Mouse (Mus musculus): Measurements from ENCODE around the gene Gm45713.
A peak's percentile ranks its signal among the peaks of the same experiment; 100 is the strongest.
"Not testable (repeated sequence)": the region's sequence is repeated elsewhere in the genome, so short reads cannot be mapped to it uniquely, and the experiment has no call there.

Gm45713 gene

GRCm38 (mm10) chr7:45123186-45123570 lies 12.9 kb downstream of the Gm45713 start:
- no peak for DNase-seq (ENCODE audit: low spot score)

DNA sequence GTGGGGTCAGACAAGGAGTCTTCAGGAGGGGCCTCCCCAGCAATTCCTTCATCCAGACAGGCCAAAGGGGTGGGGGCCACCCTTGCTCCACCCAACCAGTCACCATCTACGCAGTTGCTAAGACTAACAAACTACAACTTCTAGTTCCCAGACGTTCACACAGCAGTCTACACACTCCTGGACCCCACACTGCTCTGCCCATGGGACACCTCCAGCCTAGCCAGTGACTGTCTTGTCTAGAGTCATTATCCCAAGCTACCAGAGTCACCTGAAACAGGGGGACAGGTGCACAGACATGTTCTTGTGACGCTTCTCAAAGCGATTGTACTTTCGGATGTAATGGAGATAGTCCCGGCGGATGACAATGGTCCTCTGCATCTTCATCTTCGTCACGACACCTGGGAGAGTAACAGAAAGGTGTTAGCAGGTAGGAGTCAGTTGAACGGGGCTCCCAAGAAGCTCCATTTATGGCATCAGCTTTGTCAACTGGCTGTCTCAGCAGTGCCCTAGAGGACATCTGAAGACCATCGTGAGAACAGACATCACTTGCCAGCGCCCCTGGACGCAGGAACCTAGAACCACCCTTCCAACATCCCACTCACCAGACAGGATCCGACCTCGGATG lies 13.4 kb downstream of the Gm45713 start:
- no peak for DNase-seq (ENCODE audit: low spot score)

DNA sequence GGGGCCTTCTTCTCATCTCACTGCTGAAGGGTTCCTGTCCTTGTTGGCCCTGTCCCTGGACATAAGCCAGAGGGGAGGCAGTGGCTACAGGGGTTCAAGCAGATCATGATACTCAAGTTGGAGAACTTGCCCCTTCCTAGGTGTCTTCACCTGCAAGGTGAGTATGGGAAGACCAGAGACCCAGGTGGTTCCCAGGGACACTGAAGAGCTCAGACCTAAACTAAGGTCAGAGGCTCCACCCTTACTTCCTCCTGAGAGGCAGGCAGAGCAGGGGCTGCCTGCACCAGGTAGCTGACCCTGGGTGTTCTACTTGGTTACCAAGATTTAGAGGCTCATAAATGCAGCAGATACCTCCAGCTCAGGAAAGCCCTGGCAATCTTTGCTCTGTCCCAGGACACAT lies 14.1 kb downstream of the Gm45713 start:
- DNase-seq (ENCODE audit: low spot score): no peak

DNA sequence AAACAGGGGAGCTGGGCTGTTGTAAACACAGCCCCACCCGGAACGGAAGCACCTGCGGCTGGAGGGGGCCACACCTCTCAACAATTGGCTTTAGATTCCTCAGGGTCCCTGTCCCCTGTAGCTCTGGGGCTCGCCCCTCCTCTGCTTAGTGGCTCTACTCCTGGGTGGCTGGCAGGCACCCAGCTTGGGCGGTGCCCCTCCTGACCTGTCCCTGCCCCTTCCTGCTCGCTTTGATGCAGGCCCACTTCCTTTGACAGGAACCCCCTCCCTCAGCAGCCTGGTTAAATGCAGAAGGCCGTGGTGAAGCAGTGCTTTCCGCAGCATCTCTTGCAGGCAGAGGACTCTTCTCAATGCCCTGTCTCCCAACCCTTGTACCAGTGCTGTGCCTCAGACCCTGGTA lies 14.6 kb downstream of the Gm45713 start:
- peak; percentile 64 for DNase-seq (ENCODE audit: low spot score)

GRCm38 (mm10) chr7:45119780-45120709 lies 16.0 kb downstream of the Gm45713 start:
- no peak for DNase-seq (ENCODE audit: low spot score)

DNA sequence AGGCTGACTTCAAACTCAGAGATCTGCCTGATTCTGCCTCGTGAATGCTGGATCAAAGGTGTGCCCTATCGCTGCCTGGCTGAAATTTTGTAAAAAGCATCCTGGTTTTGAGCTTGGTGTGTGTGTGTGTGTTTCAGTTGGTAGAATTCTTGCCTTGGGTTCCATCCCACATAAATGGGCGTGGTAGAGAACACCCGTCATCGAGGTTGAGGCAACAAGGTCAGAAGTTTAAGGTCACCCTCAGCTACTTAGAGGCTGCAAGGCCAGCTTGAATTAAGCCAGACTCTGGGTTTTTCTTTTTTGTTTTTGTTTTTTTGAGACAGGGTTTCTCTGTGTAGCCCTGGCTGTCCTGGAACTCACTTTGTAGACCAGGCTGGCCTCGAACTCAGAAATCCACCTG lies 17.7 kb downstream of the Gm45713 start:
- DNase-seq (ENCODE audit: low spot score): no peak

- no peak for DNase-seq (ENCODE audit: low spot score)
These were observed 18.5 kb downstream of the Gm45713 start for GRCm38 (mm10) chr7:45117566-45117965.

DNA sequence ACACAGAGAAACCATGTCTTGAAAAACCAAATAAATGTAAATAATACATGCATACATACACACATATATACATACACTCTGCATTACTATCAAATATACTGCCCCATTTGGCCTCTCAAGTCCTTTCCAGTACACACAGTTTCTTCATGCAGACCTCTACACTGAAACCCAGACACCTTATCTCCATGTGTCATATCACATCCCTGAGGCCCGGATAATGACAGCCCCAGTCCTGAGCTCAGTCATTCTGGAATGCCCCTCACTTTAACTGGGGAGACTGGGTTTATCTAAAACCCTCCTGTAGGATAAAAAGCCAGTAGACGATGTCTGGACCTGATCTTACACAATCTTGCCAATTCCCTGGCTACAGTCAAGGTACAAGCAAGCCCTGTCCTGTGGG lies 22.6 kb downstream of the Gm45713 start:
- DNase-seq (ENCODE audit: low spot score): no peak

DNA sequence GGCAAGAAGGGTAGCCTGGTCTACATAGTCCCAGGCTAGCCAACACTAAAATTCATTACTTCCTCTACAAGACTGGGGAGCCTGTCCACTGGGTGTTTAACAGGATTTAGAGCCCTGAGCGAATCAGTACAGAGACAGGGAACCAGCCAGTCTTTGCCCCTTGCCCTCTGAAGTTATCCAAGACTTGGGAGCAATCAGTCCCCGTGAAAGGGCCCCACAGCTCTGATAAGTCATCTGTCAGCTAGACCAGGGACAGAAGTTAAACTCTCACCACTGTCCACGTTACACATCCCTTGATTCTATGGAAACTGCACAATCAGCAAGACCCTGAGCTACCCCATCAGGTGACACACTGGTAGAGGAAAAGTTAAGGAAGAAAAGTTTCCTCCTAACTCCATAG lies 23.5 kb downstream of the Gm45713 start:
- no peak for DNase-seq (ENCODE audit: low spot score)

DNA sequence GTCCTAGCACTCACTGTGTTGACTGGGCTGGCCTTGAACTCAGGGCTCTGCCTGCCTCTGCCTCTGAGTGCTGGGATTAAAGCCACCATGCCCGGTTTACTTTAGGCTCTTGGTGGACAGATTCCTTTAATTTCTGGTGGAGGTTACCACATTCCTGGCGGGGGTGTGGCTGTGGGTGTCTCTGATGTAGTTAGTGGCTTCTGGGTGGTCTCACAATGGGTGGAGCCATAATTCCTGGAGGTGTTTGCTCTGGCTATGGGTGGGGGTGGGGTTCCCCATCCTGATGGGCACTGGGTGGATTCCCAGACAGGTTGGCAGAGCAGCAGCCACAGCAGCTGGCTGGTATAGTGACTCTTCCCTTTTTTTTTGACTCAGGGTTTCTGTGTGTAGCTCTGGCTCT lies 24.1 kb downstream of the Gm45713 start:
- no peak for DNase-seq (ENCODE audit: low spot score)

GRCm38 (mm10) chr7:45110089-45110488 lies 25.9 kb downstream of the Gm45713 start:
- DNase-seq (ENCODE audit: low spot score): not testable (repeated sequence)

DNA sequence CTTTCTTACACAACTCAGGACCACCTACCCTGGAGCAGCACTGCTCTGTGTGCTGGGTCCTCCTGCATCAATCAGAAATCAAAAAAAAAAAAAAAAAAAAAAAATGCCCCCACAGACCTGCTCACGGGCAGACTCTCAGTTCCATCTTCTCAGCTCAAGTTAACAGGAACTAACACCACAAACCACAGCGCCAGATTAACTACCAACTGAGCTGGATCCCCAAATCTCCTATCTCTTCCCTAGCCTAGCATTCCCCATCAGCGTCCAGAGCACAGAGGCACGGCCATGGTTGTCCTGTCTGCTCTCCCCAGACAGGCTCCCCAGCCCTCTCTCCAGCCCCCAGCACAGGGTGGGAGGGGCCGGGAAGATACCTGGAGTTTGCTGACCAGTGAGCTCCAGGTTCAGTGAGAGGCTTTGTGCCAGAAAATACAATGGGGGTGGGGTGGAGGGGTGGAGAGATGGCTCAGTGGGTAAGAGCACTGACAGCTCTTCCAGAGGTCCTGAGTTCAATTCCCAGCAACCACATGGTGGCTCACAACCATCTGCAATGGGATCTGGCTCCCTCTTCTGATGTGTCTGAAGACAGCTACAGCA lies 28.9 kb downstream of the Gm45713 start:
- no peak for DNase-seq (ENCODE audit: low spot score)

GRCm38 (mm10) chr7:45106441-45106840 lies 29.6 kb downstream of the Gm45713 start:
- DNase-seq (ENCODE audit: low spot score): no peak

DNA sequence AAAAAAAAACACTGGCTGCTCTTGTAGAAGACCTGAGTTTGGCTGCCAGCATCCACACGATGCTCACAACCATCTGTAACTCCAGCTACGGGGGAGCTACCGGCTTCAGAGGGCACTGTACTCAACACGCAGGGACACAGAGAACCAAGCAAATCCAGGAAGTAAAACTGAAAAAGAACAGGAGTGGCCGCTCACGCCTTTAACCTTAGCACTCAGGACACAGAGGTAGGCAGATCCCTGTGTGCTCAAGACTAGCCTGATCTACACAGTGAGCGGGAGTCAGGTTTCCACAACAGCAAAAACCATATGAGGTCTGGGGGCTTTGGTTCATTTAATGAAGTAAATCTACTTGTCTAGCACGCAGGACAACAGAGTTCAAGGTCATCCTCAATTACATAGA lies 30.5 kb downstream of the Gm45713 start:
- DNase-seq (ENCODE audit: low spot score): no peak

- DNase-seq (ENCODE audit: low spot score): no peak
These were observed 31.1 kb downstream of the Gm45713 start for GRCm38 (mm10) chr7:45104941-45105340.

GRCm38 (mm10) chr7:45103652-45104180 lies 32.3 kb downstream of the Gm45713 start, which contains the start of gene Fcgrt:
Gene Fcgrt, minus strand, starts transcription at chr7:45103851.
- DNase-seq (ENCODE audit: low spot score): no peak

GRCm38 (mm10) chr7:45102940-45103585 lies 33.0 kb downstream of the Gm45713 start:
- no peak for DNase-seq (ENCODE audit: low spot score)

GRCm38 (mm10) chr7:45102441-45102840 lies 33.6 kb downstream of the Gm45713 start:
- no peak for DNase-seq (ENCODE audit: low spot score)

DNA sequence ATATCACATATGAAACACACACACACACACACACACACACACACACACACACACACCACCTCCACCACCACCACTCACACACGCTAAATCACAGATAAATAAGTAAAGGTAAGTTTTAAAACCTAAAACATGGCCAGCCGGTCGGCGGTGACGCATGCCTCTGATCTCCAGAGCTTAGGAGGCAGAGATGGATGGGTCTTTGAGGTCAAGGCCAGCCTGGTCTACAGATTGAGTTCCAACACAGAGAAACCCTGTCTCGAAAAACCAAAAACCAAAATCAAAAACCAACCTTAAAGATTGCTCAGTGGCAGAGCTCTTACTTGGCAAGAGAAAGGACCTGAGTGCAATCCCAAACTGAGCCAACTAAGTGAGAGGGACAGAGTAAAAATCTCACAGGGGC lies 36.0 kb downstream of the Gm45713 start:
- no peak for DNase-seq (ENCODE audit: low spot score)

DNA sequence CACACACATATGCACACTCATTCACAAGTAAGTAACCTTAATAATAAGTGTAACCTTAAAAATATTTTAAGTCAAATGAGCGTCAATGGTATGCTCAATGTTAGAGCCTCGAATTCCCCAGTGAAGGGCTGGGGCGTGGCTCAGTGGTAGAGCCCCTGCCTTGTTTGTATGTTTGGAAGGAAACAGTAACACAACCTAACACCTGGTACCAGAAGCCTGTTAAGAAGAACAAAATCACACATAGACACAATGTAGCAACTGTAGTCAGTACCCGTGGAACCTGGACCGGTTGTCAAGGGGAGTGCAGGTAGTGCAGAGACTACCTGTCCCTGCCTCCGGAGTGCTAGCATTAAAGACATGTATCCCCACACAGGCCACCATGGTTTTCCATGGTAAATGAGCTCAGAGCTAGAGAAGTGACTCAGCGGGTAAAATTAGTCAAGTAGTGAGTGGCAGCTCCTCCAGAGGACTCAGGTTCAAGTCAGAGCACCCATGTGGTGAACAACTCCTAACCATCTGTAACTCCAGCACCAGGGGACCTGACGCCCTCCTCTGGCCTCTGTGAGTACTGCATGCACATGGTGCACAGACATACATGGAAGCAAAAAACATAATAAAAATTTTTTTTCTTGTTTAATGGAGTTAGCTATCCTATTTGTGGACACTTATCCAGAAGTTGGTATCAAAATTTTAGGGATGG lies 37.3 kb downstream of the Gm45713 start:
- no peak for DNase-seq (ENCODE audit: low spot score)

GRCm38 (mm10) chr7:45097479-45097878 lies 38.6 kb downstream of the Gm45713 start:
- DNase-seq (ENCODE audit: low spot score): no peak

- not testable (repeated sequence) for DNase-seq (ENCODE audit: low spot score)
These were observed 40.1 kb downstream of the Gm45713 start for GRCm38 (mm10) chr7:45095965-45096364.

All from spleen, adult 12 weeks (tissue).